Mouse (Mus musculus) liver, embryonic 16.5 days (tissue): ENCODE data around the gene Xylb. TPM values are rescaled to one million over a fixed set of nuclear protein-coding genes. Genes with fewer than 3 reads are reported as not detected.

Experiments used
- ATAC-seq: fragments of 200-750 bp; cut with Nextera tagmentation; 2 replicates; pipeline ENCODE4 v1.8.0; 2017; ENCODE audit warnings: low read depth, mild to moderate bottlenecking, moderate number of reproducible peaks, moderate library complexity
- H3K27ac ChIP-seq: fragments of 300-500 bp; sonication (generic); 2 replicates; pipeline ENCODE4 v1.5.1; 2014; ENCODE audit warnings: mild to moderate bottlenecking, low read length
- H3K27me3 ChIP-seq: fragments of 300-500 bp; sonication (generic); 2 replicates; pipeline ENCODE4 v1.6.1; 2014; ENCODE audit warnings: low read depth, low read length, mixed read lengths; ENCODE audit not compliant: control insufficient read depth, insufficient read depth
- H3K36me3 ChIP-seq: fragments of 300-500 bp; sonication (generic); 2 replicates; pipeline ENCODE4 v1.6.1; 2014; ENCODE audit warnings: mild to moderate bottlenecking; ENCODE audit not compliant: control insufficient read depth, insufficient read depth
- H3K4me1 ChIP-seq: fragments of 300-500 bp; sonication (generic); 2 replicates; pipeline ENCODE4 v1.6.1; 2014; ENCODE audit warnings: low read depth, low read length, mixed read lengths; ENCODE audit not compliant: control insufficient read depth
- H3K4me2 ChIP-seq: fragments of 300-500 bp; sonication (generic); 2 replicates; pipeline ENCODE4 v1.6.1; 2014; ENCODE audit warnings: low read depth, low read length, mixed read lengths
- H3K4me3 ChIP-seq: fragments of 300-500 bp; sonication (generic); 2 replicates; pipeline ENCODE4 v1.5.1; 2014; ENCODE audit warnings: low read depth, mild to moderate bottlenecking, low read length
- H3K9ac ChIP-seq: fragments of 300-500 bp; sonication (generic); 2 replicates; pipeline ENCODE4 v1.6.1; 2014; ENCODE audit warnings: low read depth, low read length
- H3K9me3 ChIP-seq: fragments of 300-500 bp; sonication (generic); replicated peaks from 2 replicates; pipeline ENCODE4 v1.6.1; 2016; ENCODE audit warnings: low read length; ENCODE audit not compliant: control insufficient read depth
- WGBS: fragments of 180-500 bp; shearing (Covaris S2); extraction: QIAGEN DNeasy Blood & Tissue Kit; methylation state at CpG from one replicate; pipeline ENCODE4 v1.1.7; 2014; ENCODE audit not compliant: insufficient replicate concordance; 5-methylcytosine and 5-hydroxymethylcytosine counted together
- polyA plus RNA-seq: library from polyadenylated mRNA; unstranded; fragments of >200 nt; fragmentation: Nextera tagmentation; extraction: Ambion mirVana; gene quantifications from 2 replicates; pipeline ENCODE4 v1.2.1, GENCODE M21; 2015

Gene Xylb
- polyA plus RNA-seq, 1 experiment from 2014 or later: 4.5 TPM

GRCm38 (mm10) chr9:119371251-119371650 lies 14.1 kb downstream of the Xylb start:
- Histone ChIP-seq H3K4me3 (no peak overlapping the region), H3K27ac (no peak overlapping the region), H3K4me2 (no peak overlapping the region), H3K9ac (no peak overlapping the region), H3K4me1 (no peaks in the 10 kb centered on the region), H3K9me3 (no peaks in the 10 kb centered on the region), H3K27me3 (no peaks in the 10 kb centered on the region), H3K36me3 (no peaks in the 10 kb centered on the region)
- WGBS: 67% methylated on average over 4 of the region's 4 CpGs
- no peak for ATAC-seq

- H3K27me3 ChIP-seq: no peaks in the 10 kb centered on the region
- no peak overlapping the region for H3K4me2 ChIP-seq
- H3K4me1 ChIP-seq: no peaks in the 10 kb centered on the region
- no peak for ATAC-seq
- 71% methylated on average over 3 of the region's 3 CpGs for WGBS
- no peaks in the 10 kb centered on the region for H3K9me3 ChIP-seq
- H3K27ac ChIP-seq: no peak overlapping the region
- no peak overlapping the region for H3K9ac ChIP-seq
- H3K36me3 ChIP-seq: no peaks in the 10 kb centered on the region
- no peak overlapping the region for H3K4me3 ChIP-seq
Observed at GRCm38 (mm10) chr9:119375008-119375407, 17.8 kb downstream of the Xylb start.

GRCm38 (mm10) chr9:119375556-119375955 lies 18.4 kb downstream of the Xylb start:
- no peaks in the 10 kb centered on the region for H3K9me3 ChIP-seq
- no peak overlapping the region for H3K9ac ChIP-seq
- H3K27ac ChIP-seq: no peak overlapping the region
- H3K4me3 ChIP-seq: no peak overlapping the region
- no peak for ATAC-seq
- WGBS: 66% methylated on average over 6 of the region's 6 CpGs
- H3K4me2 ChIP-seq: no peak overlapping the region
- H3K36me3 ChIP-seq: no peaks in the 10 kb centered on the region
- H3K4me1 ChIP-seq: no peaks in the 10 kb centered on the region
- H3K27me3 ChIP-seq: no peaks in the 10 kb centered on the region

- Histone ChIP-seq H3K4me1 (no peaks in the 10 kb centered on the region), H3K4me2 (no peak overlapping the region), H3K9ac (no peak overlapping the region), H3K27me3 (no peaks in the 10 kb centered on the region), H3K27ac (no peak overlapping the region), H3K9me3 (no peaks in the 10 kb centered on the region), H3K4me3 (no peak overlapping the region), H3K36me3 (no peaks in the 10 kb centered on the region)
- WGBS: 61% methylated on average over 4 of the region's 4 CpGs
- no peak for ATAC-seq
Observed at GRCm38 (mm10) chr9:119378231-119378630, 21.1 kb downstream of the Xylb start.

DNA sequence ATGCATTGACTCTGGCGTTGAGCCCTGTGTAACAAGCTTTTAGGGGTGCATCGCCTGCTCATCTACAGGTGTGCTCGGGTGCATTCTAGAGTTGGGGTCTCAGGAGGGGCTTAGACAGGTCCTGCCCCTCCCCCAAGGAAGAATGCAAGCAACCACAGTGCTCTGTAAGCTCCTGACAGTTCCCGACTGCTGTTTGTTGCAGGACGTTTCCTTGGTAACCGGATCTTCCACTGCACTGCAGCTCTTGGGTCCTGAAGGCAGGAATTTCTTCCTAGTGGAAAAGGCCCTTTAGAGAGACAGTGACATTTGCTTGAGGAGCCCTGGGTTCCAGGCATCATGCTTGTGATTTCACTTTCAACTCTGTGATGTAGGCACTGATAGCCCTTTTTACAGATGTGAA lies 25.4 kb downstream of the Xylb start:
- Histone ChIP-seq H3K4me3 (no peak overlapping the region), H3K36me3 (no peaks in the 10 kb centered on the region), H3K9ac (no peak overlapping the region), H3K27ac (no peak overlapping the region), H3K27me3 (no peaks in the 10 kb centered on the region), H3K4me2 (no peak overlapping the region), H3K4me1 (no peaks in the 10 kb centered on the region), H3K9me3 (no peaks in the 10 kb centered on the region)
- ATAC-seq: no peak
- 57% methylated on average over 6 of the region's 6 CpGs for WGBS

DNA sequence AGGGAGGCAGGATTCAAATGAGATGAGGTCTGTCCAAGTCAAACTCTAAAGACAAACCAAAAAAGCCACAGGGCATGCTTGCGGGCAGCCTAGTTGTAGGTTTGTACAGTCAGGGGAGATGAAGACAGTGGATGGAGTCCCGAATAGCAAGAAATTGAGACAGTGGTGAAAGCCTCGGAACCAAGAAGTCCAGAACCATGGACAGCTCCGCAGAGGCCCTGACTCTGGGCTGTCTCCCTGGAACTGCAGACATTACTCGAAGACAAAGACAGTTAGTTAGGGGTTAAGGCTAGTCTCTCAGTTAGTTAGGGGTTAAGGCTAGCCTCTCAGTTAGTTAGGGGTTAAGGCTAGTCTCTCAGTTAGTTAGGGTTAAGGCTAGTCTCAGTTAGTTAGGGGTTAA lies 31.8 kb downstream of the Xylb start:
- no peaks in the 10 kb centered on the region for H3K4me1 ChIP-seq
- H3K27ac ChIP-seq: no peak overlapping the region
- no peaks in the 10 kb centered on the region for H3K36me3 ChIP-seq
- no peaks in the 10 kb centered on the region for H3K27me3 ChIP-seq
- H3K4me3 ChIP-seq: no peak overlapping the region
- no peak for ATAC-seq
- no peak overlapping the region for H3K9ac ChIP-seq
- H3K9me3 ChIP-seq: no peaks in the 10 kb centered on the region
- 43% methylated on average over 5 of the region's 5 CpGs for WGBS
- H3K4me2 ChIP-seq: no peak overlapping the region

- Histone ChIP-seq H3K4me2 (no peak overlapping the region), H3K27ac (no peak overlapping the region), H3K9me3 (no peaks in the 10 kb centered on the region), H3K4me1 (no peaks in the 10 kb centered on the region), H3K27me3 (no peaks in the 10 kb centered on the region), H3K9ac (no peak overlapping the region), H3K4me3 (no peak overlapping the region), H3K36me3 (no peaks in the 10 kb centered on the region)
- ATAC-seq: peak; percentile 64
- 71% methylated on average over 2 of the region's 2 CpGs for WGBS
Observed at GRCm38 (mm10) chr9:119390214-119390613, 33.0 kb downstream of the Xylb start.

DNA sequence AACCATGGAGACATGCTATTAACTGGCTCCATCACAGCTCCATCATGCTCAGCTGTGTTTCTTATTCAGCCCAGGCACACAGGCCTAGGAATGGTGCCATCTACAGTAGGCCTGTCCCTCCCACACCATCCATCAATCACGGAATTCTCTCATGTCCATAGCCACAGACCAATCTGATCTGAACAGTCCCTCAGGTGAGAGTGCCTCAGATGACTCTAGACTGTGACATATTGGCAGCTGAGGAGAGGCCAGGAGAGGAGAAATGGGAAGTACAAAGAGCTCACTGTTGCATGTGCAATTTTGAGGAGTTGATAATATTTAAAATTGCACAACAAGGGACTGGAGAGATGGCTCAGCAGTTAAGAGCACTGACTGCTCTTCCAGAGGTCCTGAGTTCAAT lies 37.6 kb downstream of the Xylb start:
- no peak for ATAC-seq
- Histone ChIP-seq H3K27ac (no peak overlapping the region), H3K4me3 (no peak overlapping the region), H3K4me2 (no peak overlapping the region), H3K36me3 (no peaks in the 10 kb centered on the region), H3K27me3 (no peaks in the 10 kb centered on the region), H3K4me1 (no peaks in the 10 kb centered on the region), H3K9ac (no peak overlapping the region), H3K9me3 (no peaks in the 10 kb centered on the region)
- 47% methylated on average over 1 of the region's 1 CpGs for WGBS

DNA sequence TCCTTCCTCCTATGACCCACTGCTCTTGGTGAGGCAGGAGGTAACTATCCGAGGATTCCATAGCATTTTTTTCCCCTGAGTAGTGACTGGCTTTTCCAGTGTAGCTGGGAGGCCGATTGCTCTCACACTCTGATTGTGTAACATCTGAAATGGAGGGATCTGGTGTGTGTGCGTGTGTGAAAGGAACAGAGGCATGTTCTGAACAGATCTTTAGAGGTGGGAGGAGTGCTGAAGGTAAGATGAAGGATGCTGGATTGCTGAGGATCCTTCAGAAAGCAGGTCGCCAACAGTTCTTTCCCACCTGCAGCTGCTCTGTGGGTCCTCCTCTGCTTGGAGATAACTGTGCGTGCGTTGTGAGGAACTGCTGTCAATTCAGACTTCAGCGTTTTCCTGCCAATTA lies 44.2 kb downstream of the Xylb start:
- Histone ChIP-seq H3K36me3 (no peaks in the 10 kb centered on the region), H3K4me1 (peaks cover 7% of the 10 kb centered on the region), H3K9me3 (no peaks in the 10 kb centered on the region), H3K4me3 (peak overlapping the region; percentile 70), H3K9ac (peak overlapping the region; percentile 24; the same call in 1 of the 2 replicates), H3K27ac (no peak overlapping the region), H3K4me2 (peak overlapping the region; percentile 75), H3K27me3 (peaks cover 34% of the 10 kb centered on the region)
- under 1% methylated on average over 7 of the region's 7 CpGs for WGBS
- ATAC-seq: peak; percentile 25; the same call in 1 of the 2 replicates
